Mouse (Mus musculus): ENCODE data around the gene Lingo1.

DNA sequence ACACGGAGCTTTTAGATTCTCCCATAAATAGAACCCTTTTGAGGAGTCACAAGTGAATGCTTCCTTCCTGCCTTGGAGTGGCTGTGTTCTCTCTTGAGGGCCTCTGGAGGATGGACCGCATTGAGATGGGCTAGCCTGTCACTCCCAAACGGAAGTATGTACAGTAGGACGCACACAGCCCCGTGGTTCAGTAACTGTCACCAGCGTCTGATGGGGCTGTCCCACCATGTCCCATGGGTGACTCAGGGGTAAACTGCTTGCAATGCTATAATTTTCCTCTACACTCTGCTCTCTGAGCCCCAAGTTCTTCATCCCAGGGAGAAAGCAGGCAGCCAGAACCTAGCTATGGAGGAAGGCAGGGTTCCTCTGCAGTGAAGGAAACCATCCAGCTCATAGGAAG, 11.7 kb upstream of the Lingo1 start:
- TF ChIP-seq CTCF (IDR thresholded peaks at IDR 0.05; ENCODE audit: low read depth) (no peak), EP300 (IDR thresholded peaks at IDR 0.05; ENCODE audit: low read depth) (no peak)

Measured in liver, postnatal 0 days (tissue).